Mouse (Mus musculus): Measurements from ENCODE around the gene Hbq1a.

Gene Hbq1a

GRCm38 (mm10) chr11:32331075-32331474 is 31.2 kb downstream of the Hbq1a start:
- no peak for DNase-seq

GRCm38 (mm10) chr11:32331861-32332260 is 32.0 kb downstream of the Hbq1a start:
- no peak for DNase-seq

DNA sequence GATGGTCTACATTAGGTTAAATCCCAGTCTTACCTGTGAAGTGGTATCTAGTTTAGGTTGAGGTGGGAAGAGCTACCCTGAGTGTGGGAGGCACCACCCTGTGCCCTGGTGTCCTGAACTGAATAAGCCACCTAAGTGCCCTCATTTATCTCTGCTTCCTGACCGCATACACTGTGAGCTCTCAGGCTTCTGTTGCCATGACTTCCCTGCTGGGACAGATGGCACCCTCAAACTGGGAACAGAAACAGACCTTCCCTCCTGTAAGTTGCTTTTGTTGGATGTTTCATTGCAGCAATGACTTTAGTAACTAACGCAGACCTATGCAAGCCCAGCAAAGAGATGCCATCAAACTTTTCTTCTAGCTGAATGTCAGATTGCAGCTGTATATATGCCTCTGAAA is 33.4 kb downstream of the Hbq1a start:
- no peak for DNase-seq

GRCm38 (mm10) chr11:32336435-32336907 is 36.6 kb downstream of the Hbq1a start:
- no peak for DNase-seq

GRCm38 (mm10) chr11:32339131-32339531 is 39.3 kb downstream of the Hbq1a start:
- no peak for DNase-seq

GRCm38 (mm10) chr11:32340476-32341473 is 40.9 kb downstream of the Hbq1a start:
- DNase-seq = no peak

- DNase-seq = peak; percentile 30
Observed at GRCm38 (mm10) chr11:32342770-32343191, 42.9 kb downstream of the Hbq1a start.

DNA sequence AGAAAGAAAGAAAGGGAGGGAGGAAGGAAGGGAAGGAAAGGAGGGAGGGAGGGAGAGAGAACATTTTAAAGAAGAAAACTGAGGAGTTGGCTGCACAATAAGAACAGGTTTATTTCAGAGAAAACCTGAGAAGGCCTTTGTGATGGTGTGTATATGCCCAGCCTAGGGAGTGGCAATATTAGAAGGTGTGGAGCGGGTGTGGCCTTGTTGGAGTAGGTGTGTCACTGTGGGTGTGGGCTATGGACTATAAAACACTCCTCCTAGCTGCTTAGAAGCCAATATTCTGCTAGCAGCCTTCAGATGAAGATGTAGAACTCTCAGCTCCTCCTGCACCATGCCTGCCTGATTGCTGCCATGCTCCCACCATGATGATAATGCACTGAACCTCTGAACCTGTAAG is 43.5 kb downstream of the Hbq1a start:
- DNase-seq = no peak

DNA sequence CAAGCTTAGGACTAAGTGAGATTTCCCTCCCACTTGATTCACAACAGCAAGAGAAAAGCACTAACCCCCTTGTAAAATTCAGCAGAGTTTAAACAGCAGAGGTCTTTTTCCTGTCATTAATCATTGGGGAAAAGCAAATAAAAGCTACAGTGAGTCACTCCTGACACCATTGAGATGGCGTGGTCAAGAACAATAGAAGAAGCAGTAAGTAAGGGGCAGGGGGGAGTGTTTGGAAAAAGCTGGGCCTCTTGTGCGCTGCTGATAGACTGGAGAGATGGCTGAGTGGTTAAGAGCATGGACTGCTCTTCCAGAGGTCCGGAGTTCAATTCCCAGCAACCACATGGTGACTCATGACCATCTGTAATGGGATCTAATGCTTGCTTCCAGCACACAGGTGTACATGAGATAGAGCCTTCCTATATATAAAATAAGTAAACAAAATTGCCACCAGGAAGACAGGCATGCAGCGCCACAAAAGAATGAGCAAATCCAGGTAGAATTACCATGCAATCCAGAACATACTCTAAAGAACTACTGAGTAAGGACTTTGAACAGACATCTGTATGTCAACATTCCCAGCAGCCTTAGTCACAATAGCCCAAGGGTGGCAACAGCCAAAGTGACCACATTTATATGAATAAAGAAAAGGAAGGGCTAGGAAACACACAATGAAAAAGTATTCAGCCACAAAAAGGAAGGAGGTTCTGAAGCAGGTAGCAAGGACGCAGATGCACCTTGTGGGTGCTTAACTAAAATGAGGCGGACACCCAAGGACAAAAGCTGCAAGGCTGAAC is 45.8 kb downstream of the Hbq1a start:
- no peak for DNase-seq

- no peak for DNase-seq
Observed at GRCm38 (mm10) chr11:32347264-32347606, 47.4 kb downstream of the Hbq1a start.

DNA sequence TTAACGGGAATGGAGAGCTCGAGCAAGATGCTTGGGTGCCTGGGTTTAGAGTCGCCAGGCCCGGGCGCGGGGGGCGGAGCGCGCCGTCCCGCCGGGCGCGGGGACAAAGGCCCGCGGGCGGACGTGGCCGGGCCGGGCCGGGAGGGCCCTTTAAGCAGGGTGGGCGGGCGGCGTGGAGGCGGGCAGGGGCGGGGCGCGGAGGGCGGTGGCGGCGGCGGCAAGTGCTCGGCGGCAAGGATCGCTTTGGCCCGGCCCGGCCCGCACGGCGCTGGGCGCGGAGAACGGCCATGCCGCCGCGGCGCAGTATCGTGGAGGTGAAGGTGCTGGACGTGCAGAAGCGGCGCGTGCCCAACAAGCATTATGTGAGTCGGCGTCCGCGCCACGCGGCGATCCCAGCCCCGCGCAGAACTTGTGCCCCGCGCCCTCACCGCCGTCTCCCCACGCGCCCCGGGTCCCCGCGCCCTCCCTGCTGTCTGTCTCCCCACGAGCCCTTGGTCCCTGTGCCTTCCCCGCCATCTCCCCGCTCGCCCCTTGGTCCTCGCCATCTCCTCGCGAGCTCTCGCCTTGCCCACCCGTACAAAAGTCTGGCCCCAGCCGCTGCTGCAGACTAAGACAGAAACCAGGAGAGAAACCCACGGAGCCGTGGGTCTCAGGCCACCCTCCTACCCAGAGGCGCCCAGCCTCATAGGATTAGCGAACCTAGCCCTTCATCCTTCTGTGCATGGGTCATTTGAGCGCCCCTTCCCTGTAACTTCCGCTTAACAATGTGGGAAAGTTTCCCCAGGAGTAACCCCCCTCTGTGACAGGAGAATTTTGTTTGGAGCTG is 48.0 kb downstream of the Hbq1a start, which contains the start of gene Sh3pxd2b:
TSS of gene Sh3pxd2b (plus strand) at position 214 of the 826 bp plus-strand sequence.
- DNase-seq = peak; percentile 21

DNA sequence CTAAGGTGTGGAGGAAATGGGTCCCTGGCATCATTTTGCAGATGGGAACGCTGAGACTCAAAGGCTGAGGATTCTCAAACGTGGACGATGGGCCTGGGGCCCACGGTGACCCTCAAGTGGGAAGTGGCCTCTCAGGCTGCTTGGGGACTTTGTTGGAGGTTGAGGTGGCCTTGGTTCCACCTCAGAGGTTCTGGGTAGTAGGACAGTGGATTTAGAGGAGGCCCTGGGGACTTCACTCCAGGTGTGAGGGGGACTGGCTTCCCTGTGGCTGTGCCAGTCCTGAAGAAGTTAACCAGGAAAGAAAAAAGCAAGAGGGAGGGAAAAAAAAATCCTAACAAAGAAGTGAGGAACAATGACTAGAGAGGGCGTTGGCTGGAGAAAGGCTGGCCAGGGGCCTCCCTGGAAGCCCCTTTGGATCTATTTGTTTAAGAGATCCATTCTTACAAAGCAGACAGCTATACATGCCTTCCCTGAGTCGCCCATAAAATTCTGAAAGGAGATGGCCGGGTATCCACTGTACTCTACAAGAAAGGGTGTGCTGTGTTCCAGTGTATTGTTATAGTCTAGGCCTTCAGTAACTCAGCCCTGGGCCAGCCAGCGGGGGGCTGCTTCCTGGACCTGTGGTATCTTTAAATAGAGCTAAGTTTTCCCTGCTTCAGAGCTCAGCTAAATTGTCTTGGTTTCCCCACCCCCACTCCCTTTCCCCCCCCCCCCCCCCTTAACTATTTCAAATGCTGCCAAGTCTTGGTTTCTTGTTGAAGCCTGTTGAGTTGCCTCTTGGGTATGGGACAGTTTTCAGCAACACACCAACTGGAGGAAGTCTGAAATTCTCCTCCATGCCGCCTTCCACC is 48.8 kb downstream of the Hbq1a start:
- DNase-seq = no peak

DNA sequence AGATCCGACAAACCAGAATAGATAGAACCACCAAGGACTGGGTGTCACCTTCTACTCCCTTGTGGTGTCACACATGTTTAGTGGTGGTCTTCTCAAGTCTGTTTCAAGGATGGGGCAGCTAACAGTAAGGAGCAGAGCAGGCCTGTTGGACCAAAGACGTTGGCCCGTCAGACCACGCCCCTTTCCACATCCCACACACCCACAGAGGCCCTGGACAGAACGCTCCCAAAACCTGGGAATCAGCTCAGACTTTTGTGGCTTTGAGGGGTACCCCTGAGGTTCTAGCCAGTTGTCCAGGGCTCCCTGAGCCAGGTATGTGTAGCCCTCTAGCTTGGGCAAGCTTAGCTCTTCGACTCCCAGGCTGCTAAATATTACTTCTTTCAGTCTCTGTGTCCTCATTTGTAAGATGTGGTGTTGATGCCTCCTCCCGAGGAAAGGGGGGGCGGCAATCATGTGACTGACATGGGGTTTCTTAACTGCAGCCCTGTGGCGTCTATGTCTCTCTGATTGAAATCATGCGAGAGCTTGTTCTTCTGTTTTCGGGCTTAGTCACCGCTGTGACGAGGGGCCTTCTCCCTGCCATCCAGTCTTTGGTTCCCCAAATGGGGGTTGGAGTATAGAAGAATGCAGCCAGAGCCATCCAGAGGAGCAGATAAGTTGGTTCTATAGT is 49.5 kb downstream of the Hbq1a start:
- DNase-seq = no peak
